Mouse (Mus musculus): ENCODE data around the gene Rrp1b. TPM values are rescaled to one million over a fixed set of nuclear protein-coding genes. Genes with fewer than 3 reads are reported as not detected.

Gene Rrp1b
- polyA plus RNA-seq (2016; fragmentation: Nextera tagmentation; extraction: Ambion mirVana), result 63.0 and 64.5 TPM in 2 replicates

DNA sequence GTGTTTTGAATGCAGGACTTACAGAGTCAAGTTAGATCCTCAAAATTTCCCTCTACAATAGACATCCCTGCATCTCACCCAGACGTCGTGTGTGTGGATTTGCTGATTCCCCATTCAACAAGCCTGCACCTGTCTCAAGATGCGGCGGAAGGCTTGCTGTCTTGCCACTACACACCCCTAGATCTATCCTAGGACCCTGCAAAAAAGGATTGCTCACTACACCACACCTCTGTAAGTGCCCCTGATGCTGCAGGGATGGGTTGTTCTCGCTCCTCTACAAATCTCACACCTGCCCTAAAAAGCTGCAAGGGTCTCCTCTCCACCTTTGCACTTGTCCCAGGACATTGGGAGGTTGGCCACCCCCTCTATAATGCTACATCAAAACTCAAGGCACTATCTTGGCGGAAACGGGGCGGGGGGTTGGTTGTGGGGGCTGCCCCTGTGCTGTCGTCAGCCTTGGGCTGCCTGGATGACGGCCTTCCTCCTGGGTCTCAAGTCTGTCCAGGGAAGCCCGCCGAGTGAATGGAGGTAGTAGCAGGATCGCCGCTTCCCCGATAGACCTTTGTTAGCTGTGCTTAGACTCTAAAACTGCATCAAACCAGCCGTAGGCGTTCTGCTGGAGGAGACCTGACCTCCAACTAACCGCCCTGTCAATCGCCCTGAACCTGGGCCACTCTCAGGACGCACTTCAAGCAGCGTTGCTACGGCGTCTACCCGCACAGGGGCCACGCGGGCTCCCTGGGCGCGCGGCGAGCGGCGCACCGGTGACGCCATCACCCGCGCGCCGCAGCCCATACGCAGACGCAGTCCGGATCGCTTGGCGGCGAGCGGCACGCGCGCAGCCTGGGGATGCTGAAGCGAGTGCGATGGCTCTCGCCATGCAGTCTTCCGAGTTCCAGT lies at the start of gene Rrp1b, which contains the start of gene Hsf2bp:
Gene Rrp1b (plus strand): TSS at position 492 of the 900 bp plus-strand sequence.
Gene Hsf2bp (minus strand): TSS at position 741 of the 900 bp plus-strand sequence.
- Histone ChIP-seq H3K27me3 (no peaks in the 10 kb centered on the region), H3K9ac (peak within 1 kb of the TSS; percentile 83), H3K9me3 (no peaks in the 10 kb centered on the region), H3K36me3 (replicated peaks) (no peaks in the 10 kb centered on the region), H3K4me2 (peak within 1 kb of the TSS; percentile 80), H3K4me3 (replicated peaks) (peak within 1 kb of the TSS; percentile 74), H3K4me1 (peaks cover 26% of the 10 kb centered on the region), H3K27ac (peak within 1 kb of the TSS; percentile 67)
- 6% methylated on average over 52 of the region's 52 CpGs for WGBS
- ATAC-seq (ENCODE audit: low FRiP score), result peak; percentile 93

DNA sequence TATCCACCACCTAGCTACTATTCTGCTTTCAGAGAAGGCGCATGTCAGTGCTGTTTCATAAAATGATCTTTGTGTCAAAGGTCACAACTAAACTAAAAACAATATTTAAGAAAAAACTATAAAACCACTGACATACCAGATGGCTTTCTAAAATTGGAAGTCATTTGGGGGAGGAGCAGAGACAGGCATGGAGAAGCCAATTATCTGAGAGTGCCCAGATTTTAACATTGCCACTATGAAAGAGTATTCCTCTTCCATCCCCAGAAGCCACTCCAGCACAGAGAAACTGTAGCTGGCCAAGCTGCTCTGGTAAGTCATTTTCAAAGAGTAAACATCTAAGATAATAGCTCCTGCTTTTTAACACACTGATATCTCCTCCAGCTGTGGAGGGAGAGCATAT lies 49.0 kb upstream of the Rrp1b start:
- Histone ChIP-seq H3K4me2 (no peak overlapping the region), H3K4me3 (replicated peaks) (no peak overlapping the region), H3K9me3 (no peaks in the 10 kb centered on the region), H3K36me3 (replicated peaks) (no peaks in the 10 kb centered on the region), H3K9ac (no peak overlapping the region), H3K27me3 (no peaks in the 10 kb centered on the region), H3K27ac (no peak overlapping the region), H3K4me1 (no peaks in the 10 kb centered on the region; the same call in 1 of the 2 replicates)
- no peak for ATAC-seq (ENCODE audit: low FRiP score)
- 89% methylated on average over 1 of the region's 1 CpGs for WGBS

DNA sequence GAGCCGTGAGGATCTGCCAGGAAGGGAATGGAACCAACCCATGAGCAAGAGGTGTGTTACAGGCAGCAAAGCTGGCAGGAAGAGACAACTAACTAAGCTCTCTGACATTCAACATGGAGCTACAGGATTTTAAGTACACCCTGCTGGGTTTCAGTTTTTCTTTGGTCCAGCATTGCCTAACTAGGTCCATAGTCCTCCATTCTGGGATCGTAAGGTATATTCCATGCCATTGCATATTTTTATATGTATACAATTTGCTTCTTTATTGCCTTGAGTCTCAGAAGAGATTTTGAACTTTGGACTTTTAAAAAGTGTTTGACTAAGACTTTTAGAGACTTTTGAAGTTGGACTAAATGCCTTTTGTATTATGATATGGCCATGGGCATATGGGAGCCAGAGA lies 46.9 kb upstream of the Rrp1b start:
- no peaks in the 10 kb centered on the region for H3K36me3 ChIP-seq (replicated peaks)
- WGBS, result 100% methylated on average over 2 of the region's 2 CpGs
- no peaks in the 10 kb centered on the region for H3K4me1 ChIP-seq
- H3K9ac ChIP-seq, result no peak overlapping the region
- H3K27ac ChIP-seq, result no peak overlapping the region
- no peaks in the 10 kb centered on the region for H3K27me3 ChIP-seq
- no peak overlapping the region for H3K4me3 ChIP-seq (replicated peaks)
- H3K4me2 ChIP-seq, result no peak overlapping the region
- no peaks in the 10 kb centered on the region for H3K9me3 ChIP-seq
- ATAC-seq (ENCODE audit: low FRiP score), result no peak

DNA sequence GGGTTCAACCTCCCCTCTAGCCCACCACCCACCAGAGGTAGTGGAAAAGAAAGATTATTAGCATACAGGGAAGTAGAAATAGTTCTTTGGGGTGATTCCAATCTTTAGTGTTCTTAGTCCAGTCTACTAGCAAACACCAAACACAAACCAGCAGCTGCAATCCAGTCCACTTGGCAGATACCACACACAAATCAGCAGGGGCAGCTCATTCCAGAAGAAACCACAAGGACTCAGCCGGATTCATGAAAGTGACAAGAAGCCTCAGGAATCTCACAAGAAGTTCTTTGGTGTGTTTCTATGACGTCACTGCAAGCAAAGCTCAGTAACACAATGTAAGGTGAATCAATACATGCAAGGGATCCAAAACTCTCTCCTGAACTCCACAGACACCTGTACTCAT lies 43.9 kb upstream of the Rrp1b start:
- H3K9ac ChIP-seq, result no peak overlapping the region
- H3K9me3 ChIP-seq, result no peaks in the 10 kb centered on the region
- no peak overlapping the region for H3K27ac ChIP-seq
- no peaks in the 10 kb centered on the region for H3K4me1 ChIP-seq
- no peak overlapping the region for H3K4me3 ChIP-seq (replicated peaks)
- H3K36me3 ChIP-seq (replicated peaks), result no peaks in the 10 kb centered on the region
- no peaks in the 10 kb centered on the region for H3K27me3 ChIP-seq
- no peak overlapping the region for H3K4me2 ChIP-seq
- WGBS, result 72% methylated on average over 2 of the region's 2 CpGs
- ATAC-seq (ENCODE audit: low FRiP score), result no peak

DNA sequence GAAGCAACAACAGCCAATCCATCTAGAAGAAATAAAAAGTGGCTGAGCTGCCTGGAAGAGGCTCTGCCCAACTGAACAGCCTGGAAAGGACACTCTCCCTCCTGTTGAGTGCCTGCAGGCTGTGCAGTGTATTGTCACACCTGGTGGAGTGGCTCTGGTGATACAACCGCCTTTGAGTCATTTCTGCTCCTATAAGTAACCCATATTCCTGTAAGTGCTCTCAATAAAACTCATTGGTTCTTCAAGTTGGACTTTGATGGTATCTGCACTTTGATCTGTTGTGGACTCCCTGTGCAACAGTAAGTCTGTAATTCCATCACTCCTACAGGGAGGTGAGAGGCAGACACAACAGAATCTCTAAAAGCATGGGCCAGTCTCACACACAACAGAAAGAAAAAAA lies 42.5 kb upstream of the Rrp1b start:
- Histone ChIP-seq H3K9me3 (no peaks in the 10 kb centered on the region), H3K27ac (no peak overlapping the region), H3K4me1 (no peaks in the 10 kb centered on the region), H3K9ac (no peak overlapping the region), H3K36me3 (replicated peaks) (no peaks in the 10 kb centered on the region), H3K4me3 (replicated peaks) (no peak overlapping the region), H3K27me3 (no peaks in the 10 kb centered on the region), H3K4me2 (no peak overlapping the region)
- WGBS, result 94% methylated on average over 1 of the region's 1 CpGs
- ATAC-seq (ENCODE audit: low FRiP score), result no peak

DNA sequence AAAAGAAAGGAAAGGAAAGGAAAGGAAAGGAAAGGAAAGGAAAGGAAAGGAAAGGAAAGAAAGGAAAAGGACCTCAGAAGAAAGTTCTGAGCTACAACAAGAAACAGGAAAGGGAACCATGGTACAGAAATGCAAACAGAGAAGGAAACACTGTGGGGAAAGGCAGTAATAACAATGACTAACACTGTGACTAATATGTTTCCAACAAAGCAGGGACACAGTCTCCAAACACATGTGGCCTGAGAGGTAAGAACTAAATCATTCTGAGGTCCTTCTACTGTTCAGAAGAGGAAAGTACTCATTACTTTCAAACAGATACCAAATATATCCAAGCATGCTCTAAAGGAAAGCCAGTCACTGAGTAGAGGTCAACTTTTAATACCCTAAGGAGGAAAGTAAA lies 41.8 kb upstream of the Rrp1b start:
- Histone ChIP-seq H3K4me1 (no peaks in the 10 kb centered on the region), H3K4me2 (no peak overlapping the region), H3K9me3 (no peaks in the 10 kb centered on the region), H3K27ac (no peak overlapping the region), H3K36me3 (replicated peaks) (no peaks in the 10 kb centered on the region), H3K4me3 (replicated peaks) (no peak overlapping the region), H3K9ac (no peak overlapping the region), H3K27me3 (no peaks in the 10 kb centered on the region)
- no peak for ATAC-seq (ENCODE audit: low FRiP score)

DNA sequence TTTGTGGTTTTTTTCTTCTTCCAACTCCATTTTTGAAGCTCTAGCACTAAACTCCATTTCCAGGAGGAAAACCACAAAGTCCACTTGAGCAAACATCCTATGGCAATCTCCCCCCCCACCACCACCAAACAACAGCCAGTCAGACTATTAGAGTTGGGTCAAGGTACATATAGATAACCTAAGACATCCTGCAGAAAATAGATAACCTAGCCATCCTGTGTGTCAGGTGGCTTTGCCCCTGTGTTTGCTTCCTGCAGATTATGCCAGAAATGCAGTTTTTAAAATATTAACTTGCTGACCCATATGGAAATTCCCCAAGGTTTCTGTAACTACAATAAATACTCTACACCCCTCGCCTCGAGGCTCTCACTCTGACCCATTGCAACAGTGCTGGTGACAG lies 40.1 kb upstream of the Rrp1b start:
- WGBS, result 88% methylated on average over 2 of the region's 2 CpGs
- H3K9me3 ChIP-seq, result no peaks in the 10 kb centered on the region
- no peak overlapping the region for H3K27ac ChIP-seq
- H3K4me3 ChIP-seq (replicated peaks), result no peak overlapping the region
- H3K9ac ChIP-seq, result no peak overlapping the region
- no peak for ATAC-seq (ENCODE audit: low FRiP score)
- H3K27me3 ChIP-seq, result no peaks in the 10 kb centered on the region
- H3K36me3 ChIP-seq (replicated peaks), result no peaks in the 10 kb centered on the region
- H3K4me2 ChIP-seq, result no peak overlapping the region
- H3K4me1 ChIP-seq, result no peaks in the 10 kb centered on the region

DNA sequence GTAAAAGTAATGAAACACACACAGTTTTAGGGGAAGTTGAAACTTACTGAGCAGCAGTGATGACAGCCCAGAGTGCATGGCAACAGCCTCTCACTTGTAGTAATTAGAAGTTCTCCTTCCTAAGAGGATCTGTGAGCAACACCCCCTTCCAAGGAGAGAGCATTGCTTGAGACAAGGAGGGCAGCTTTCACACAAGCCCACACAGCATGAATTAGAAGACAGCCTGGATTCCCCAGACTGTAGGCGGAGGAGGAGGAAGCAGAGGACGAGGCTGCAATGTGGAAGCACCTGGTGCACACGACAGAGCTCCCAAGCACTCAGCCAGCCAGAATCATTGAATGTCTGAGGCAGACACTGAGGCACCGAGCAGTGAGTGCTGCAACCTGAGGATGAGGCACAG lies 39.6 kb upstream of the Rrp1b start:
- no peak overlapping the region for H3K4me3 ChIP-seq (replicated peaks)
- H3K9ac ChIP-seq, result no peak overlapping the region
- no peaks in the 10 kb centered on the region for H3K36me3 ChIP-seq (replicated peaks)
- H3K4me2 ChIP-seq, result no peak overlapping the region
- H3K27ac ChIP-seq, result no peak overlapping the region
- WGBS, result 59% methylated on average over 4 of the region's 4 CpGs
- no peak for ATAC-seq (ENCODE audit: low FRiP score)
- no peaks in the 10 kb centered on the region for H3K27me3 ChIP-seq
- no peaks in the 10 kb centered on the region for H3K4me1 ChIP-seq
- H3K9me3 ChIP-seq, result no peaks in the 10 kb centered on the region

DNA sequence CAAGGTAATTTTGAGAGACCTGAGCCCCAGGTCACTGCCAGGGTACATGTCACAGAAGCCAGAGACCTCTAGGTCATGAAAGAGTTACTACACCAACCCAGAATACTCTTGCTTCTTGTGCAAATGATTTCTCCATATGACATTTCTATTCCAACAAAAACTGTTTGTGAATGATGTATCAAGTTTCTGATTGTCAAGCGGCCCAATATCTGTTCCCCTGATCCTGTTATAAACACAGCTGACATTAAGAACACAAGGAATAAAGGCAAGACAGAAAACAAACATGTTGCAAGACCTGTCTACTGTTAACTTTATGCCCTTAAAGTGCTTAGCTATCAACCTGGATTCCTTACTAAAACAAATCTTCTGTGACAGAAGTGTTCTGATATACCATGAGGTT lies 37.5 kb upstream of the Rrp1b start:
- Histone ChIP-seq H3K36me3 (replicated peaks) (no peaks in the 10 kb centered on the region), H3K27ac (no peak overlapping the region), H3K4me2 (no peak overlapping the region), H3K27me3 (no peaks in the 10 kb centered on the region), H3K4me3 (replicated peaks) (no peak overlapping the region), H3K9ac (no peak overlapping the region), H3K4me1 (no peaks in the 10 kb centered on the region), H3K9me3 (no peaks in the 10 kb centered on the region)
- 81% methylated on average over 1 of the region's 1 CpGs for WGBS
- no peak for ATAC-seq (ENCODE audit: low FRiP score)

DNA sequence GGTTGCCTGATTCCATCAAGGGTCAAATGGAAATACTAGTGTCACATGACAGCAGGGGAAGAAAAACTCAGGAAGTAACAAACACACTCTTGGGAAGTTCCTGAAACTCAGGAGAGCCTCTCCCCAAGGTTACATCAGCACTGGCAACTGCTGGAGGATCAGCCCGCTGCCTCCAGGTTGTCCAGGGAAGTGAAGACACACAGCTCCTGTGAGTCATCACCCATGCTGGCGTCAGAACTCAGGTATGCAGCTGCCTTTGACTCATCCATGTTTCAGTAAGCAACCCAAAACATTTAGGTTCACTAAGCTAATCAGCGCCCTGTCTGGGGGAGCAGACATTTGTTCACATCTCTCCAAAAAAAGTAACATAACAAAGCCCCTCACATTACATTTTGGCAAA lies 32.6 kb upstream of the Rrp1b start:
- Histone ChIP-seq H3K4me2 (no peak overlapping the region), H3K4me3 (replicated peaks) (no peak overlapping the region), H3K9me3 (no peaks in the 10 kb centered on the region), H3K36me3 (replicated peaks) (no peaks in the 10 kb centered on the region), H3K27ac (no peak overlapping the region), H3K27me3 (no peaks in the 10 kb centered on the region), H3K4me1 (no peaks in the 10 kb centered on the region), H3K9ac (no peak overlapping the region)
- 82% methylated on average over 3 of the region's 3 CpGs for WGBS
- no peak for ATAC-seq (ENCODE audit: low FRiP score)

DNA sequence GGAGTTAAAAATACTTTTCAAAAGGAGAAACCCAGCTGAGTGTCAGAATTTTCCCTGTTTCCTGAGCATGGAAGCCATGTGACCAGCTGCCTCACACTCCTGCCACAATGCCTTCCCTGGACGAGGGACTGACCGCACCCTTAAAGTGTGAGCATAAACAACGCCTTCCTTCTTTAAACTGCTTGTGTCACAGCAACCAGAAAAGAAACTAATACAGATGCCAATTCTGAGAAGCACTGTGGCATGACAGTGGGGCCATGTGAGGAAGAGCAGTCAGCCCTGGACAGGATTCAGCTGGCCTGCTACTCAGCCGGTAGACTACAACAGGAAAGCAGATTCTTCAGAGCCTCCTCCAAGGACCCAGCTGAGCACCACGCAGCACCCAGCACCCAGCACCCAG lies 29.1 kb upstream of the Rrp1b start:
- no peak overlapping the region for H3K9ac ChIP-seq
- no peaks in the 10 kb centered on the region for H3K9me3 ChIP-seq
- H3K4me3 ChIP-seq (replicated peaks), result no peak overlapping the region
- no peak for ATAC-seq (ENCODE audit: low FRiP score)
- no peaks in the 10 kb centered on the region for H3K36me3 ChIP-seq (replicated peaks)
- no peaks in the 10 kb centered on the region for H3K27me3 ChIP-seq
- H3K4me2 ChIP-seq, result no peak overlapping the region
- 91% methylated on average over 5 of the region's 5 CpGs for WGBS
- H3K4me1 ChIP-seq, result no peaks in the 10 kb centered on the region
- H3K27ac ChIP-seq, result no peak overlapping the region

DNA sequence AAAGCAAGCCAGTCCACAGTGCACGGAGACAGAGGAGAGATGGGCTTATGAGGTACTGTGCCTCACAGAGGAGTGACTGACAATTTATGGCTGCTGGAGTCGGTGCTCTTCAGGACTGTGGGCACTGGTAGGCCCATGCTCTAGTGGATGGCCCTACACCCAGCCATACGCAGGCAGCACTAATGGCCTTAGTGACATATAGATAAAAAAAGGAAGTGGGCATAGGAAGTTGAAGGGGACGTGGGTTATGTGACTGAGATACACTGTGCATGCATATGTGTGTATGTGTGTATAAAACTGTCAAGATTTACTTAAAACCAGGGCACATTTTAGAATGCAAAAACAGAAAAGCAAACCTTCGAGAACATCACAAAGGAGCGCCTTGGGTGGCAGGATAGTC lies 24.2 kb upstream of the Rrp1b start:
- no peak for ATAC-seq (ENCODE audit: low FRiP score)
- H3K9ac ChIP-seq, result no peak overlapping the region
- H3K27ac ChIP-seq, result no peak overlapping the region
- WGBS, result 80% methylated on average over 6 of the region's 6 CpGs
- H3K4me1 ChIP-seq, result no peaks in the 10 kb centered on the region
- no peaks in the 10 kb centered on the region for H3K9me3 ChIP-seq
- no peaks in the 10 kb centered on the region for H3K36me3 ChIP-seq (replicated peaks)
- H3K4me3 ChIP-seq (replicated peaks), result no peak overlapping the region
- H3K27me3 ChIP-seq, result no peaks in the 10 kb centered on the region
- no peak overlapping the region for H3K4me2 ChIP-seq

DNA sequence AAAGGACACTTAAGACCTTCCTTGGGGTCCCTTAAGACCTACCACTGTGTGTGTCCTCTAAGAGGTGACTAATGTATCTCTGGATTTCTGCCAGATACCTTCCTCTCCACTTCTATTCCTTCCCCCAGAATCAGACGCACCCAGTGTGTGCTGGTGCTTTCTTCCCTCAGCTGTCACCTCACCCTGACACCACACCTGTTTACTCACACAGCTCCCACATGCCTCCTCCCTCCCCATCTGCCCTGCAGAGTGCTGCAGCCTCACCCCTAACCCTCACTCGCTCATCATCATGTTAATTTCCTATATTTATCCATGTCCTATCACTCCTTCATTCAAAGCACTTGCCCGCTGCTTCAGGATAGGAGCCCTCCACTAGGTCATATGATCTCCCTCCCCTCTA lies 23.6 kb upstream of the Rrp1b start:
- no peak overlapping the region for H3K9ac ChIP-seq
- ATAC-seq (ENCODE audit: low FRiP score), result no peak
- H3K36me3 ChIP-seq (replicated peaks), result no peaks in the 10 kb centered on the region
- H3K27me3 ChIP-seq, result no peaks in the 10 kb centered on the region
- no peaks in the 10 kb centered on the region for H3K4me1 ChIP-seq
- no peak overlapping the region for H3K27ac ChIP-seq
- H3K4me2 ChIP-seq, result no peak overlapping the region
- WGBS, result 69% methylated on average over 3 of the region's 3 CpGs
- H3K4me3 ChIP-seq (replicated peaks), result no peak overlapping the region
- no peaks in the 10 kb centered on the region for H3K9me3 ChIP-seq

Data from forebrain, embryonic 12.5 days (tissue).